Mouse (Mus musculus): ENCODE measurements around the gene Rab3a. TPM values are rescaled to one million over a fixed set of nuclear protein-coding genes. Genes with fewer than 3 reads are reported as not detected.

Rab3a gene
- total RNA-seq, 1 experiment, result 4.3 TPM

DNA sequence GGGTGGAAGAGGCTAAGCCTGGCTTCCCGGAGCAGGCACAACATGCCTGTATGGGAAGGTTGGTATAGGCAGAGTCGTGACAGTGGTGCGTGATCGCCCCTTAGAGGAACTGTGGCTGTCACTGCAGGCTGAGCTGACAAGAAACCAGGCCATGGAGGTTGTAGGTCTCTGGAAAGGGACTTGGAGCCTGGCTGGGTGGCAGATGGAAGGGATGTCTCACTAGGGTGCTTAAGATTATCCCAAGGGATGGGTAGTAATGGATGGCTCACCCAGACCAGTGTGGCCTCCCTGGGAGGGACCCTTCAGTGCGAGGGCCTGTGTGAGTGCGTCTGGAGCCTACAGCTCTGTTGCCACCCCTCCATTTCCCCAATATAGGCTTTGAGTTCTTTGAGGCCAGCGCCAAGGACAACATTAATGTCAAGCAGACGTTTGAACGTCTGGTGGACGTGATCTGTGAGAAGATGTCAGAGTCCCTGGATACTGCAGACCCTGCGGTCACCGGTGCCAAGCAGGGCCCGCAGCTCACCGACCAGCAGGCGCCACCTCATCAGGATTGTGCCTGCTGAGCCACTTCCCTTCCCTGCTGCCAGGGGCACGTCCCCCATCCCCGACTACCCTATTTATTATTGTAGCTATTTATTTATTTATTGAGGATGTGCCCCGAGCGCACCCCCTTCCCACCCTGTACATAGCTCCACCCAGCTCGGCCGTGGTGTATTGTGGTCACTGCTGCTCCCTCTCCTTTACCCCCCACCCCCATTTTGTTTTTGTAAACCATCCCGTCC, 3.2 kb downstream of the Rab3a start:
- peak; percentile 11; the same call in 1 of the 2 replicates for TF ChIP-seq ZC3H11A (IDR thresholded peaks at IDR 0.05; ENCODE audit: borderline replicate concordance, low read depth, low read length)
- no peak for TF ChIP-seq HCFC1 (IDR thresholded peaks at IDR 0.05; ENCODE audit: borderline replicate concordance, insufficient read depth, low read length)
- no peak for TF ChIP-seq MAFK (IDR thresholded peaks at IDR 0.05; ENCODE audit: insufficient read depth, low read depth, low read length)

DNA sequence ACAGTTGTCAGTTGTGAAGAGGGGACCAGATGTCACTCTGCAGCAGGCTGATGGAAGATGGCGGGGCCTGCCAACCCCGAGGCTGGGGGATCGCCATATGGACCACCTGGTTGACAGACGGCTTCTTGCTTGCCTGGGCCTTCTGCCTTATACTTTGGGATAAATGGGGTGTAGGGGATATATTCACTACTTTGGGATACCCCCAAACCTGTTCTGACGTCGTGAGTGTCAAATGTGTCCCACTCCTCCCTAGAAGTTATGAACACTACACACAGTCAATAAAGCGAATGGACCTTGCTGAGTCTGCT, 3.8 kb downstream of the Rab3a start:
- peaks cover 7% of the 10 kb centered on the region; the same call in 1 of the 2 replicates for H3K36me3 ChIP-seq (ENCODE audit: control insufficient read depth, insufficient read depth, low read length, poor library complexity, severe bottlenecking)
- H3K9ac ChIP-seq (ENCODE audit: insufficient read depth, low read depth, low read length, poor library complexity, severe bottlenecking), result no peak overlapping the region
- no peak overlapping the region for H3K4me3 ChIP-seq (ENCODE audit: insufficient read depth in 1 of 2, low read depth in 1 of 2, low read length in 2 of 2, poor library complexity in 1 of 2, severe bottlenecking in 1 of 2)
- peaks cover 16 to 18% of the 10 kb centered on the region in 2 experiments for H3K4me1 ChIP-seq (ENCODE audit: control insufficient read depth in 2 of 2, insufficient read depth in 2 of 2, low read length in 2 of 2, poor library complexity in 1 of 2)
- in situ Hi-C loops (cut with MboI; ENCODE audit: low sequenced_read_pairs in 2 of 2, unreplicated experiment in 2 of 2), result loop anchor here in 1 of 2 experiments (5.0 kb wide), 1 partner anchor 41 kb away; the partner anchor contains the start of gene Gm3336
- TF ChIP-seq ZC3H11A (IDR thresholded peaks at IDR 0.05; ENCODE audit: borderline replicate concordance, low read depth, low read length), result no peak
- TF ChIP-seq ZNF384 (IDR thresholded peaks at IDR 0.05; ENCODE audit: low read depth, low read length), result no peak
- no peak for TF ChIP-seq HCFC1 (IDR thresholded peaks at IDR 0.05; ENCODE audit: borderline replicate concordance, insufficient read depth, low read length)
- no peak for TF ChIP-seq MAFK (IDR thresholded peaks at IDR 0.05; ENCODE audit: insufficient read depth, low read depth, low read length)
- TF ChIP-seq CHD2 (IDR thresholded peaks at IDR 0.05; ENCODE audit: low read depth, low read length), result no peak
- H3K9me3 ChIP-seq (ENCODE audit: control insufficient read depth, insufficient read depth, low read depth, low read length), result no peaks in the 10 kb centered on the region
- no peak overlapping the region for H3K27ac ChIP-seq (ENCODE audit: insufficient read depth, low read depth, low read length, poor library complexity, severe bottlenecking)
- no peak for DNase-seq (ENCODE audit: low read depth, low spot score)

More for the DNA sequence above, 3.2 kb downstream of the Rab3a start:
- no peak overlapping the region for H3K27ac ChIP-seq (ENCODE audit: insufficient read depth, low read depth, low read length, poor library complexity, severe bottlenecking)
- no peaks in the 10 kb centered on the region for H3K9me3 ChIP-seq (ENCODE audit: control insufficient read depth, insufficient read depth, low read depth, low read length)
- in situ Hi-C loops (cut with MboI; ENCODE audit: low sequenced_read_pairs in 2 of 2, unreplicated experiment in 2 of 2), result loop anchor here in 1 of 2 experiments (5.0 kb wide), 1 partner anchor 40 kb away; the partner anchor contains the start of gene Gm3336
- no peak for DNase-seq (ENCODE audit: low read depth, low spot score)
- peaks cover 18% of the 10 kb centered on the region in 2 experiments for H3K4me1 ChIP-seq (ENCODE audit: control insufficient read depth in 2 of 2, insufficient read depth in 2 of 2, low read length in 2 of 2, poor library complexity in 1 of 2)
- H3K9ac ChIP-seq (ENCODE audit: insufficient read depth, low read depth, low read length, poor library complexity, severe bottlenecking), result no peak overlapping the region
- peaks cover 3% of the 10 kb centered on the region; the same call in 1 of the 2 replicates for H3K36me3 ChIP-seq (ENCODE audit: control insufficient read depth, insufficient read depth, low read length, poor library complexity, severe bottlenecking)
- no peak overlapping the region for H3K4me3 ChIP-seq (ENCODE audit: insufficient read depth in 1 of 2, low read depth in 1 of 2, low read length in 2 of 2, poor library complexity in 1 of 2, severe bottlenecking in 1 of 2)

DNA sequence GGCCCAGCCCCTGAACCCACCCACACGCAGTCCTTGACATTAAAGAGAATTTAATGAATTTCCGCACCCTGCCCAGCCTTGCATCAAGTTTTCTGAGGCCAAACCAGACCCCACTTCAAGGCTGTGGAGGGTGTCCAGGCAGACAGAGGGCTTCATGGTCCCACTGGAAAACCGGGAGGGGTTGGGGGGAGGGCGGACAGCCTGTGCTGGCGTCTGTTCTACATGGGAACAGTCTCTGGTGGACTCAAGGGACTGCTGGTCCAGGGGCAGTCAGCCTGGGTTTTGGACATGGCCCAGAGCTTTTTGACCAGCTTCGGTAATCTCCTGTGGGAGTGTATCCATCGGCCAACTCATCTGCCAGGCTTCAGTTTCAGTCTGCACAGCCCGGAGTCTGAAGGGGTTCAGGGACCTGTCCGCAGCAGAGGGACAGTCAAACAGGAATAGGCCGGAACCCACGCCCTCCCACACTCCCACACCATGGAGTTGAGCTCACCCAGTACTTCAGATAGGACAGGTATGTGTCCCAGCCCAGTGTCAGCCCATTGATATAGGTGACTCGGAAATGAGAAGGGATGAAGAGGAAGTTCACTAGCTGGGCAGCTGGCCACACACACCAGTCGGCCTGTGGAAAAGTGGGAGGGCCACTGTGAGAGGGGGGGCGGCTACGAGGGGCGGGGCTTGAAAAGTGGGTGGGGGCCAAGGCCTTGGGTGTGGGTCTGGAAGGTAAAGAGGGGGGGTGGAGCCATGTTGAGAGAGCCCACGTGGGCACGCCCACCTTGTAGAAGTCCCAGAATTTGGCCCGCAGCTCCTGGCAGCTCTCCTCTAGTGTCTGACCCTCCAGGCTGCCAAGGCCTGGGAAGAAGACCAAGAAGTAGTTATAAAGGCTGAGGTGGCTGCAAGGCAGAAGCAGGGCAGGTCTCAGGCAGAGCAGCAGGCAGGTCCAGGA, 4.4 kb downstream of the Rab3a start:
- in situ Hi-C loops (cut with MboI; ENCODE audit: low sequenced_read_pairs in 2 of 2, unreplicated experiment in 2 of 2), result loop anchor here in 1 of 2 experiments (5.0 kb wide), 1 partner anchor 42 kb away; the partner anchor contains the start of gene Gm3336
- Histone ChIP-seq H3K9me3 (ENCODE audit: control insufficient read depth, insufficient read depth, low read depth, low read length) (no peaks in the 10 kb centered on the region), H3K36me3 (ENCODE audit: control insufficient read depth, insufficient read depth, low read length, poor library complexity, severe bottlenecking) (peaks cover 12% of the 10 kb centered on the region; the same call in 1 of the 2 replicates), H3K27ac (ENCODE audit: insufficient read depth, low read depth, low read length, poor library complexity, severe bottlenecking) (no peak overlapping the region), H3K9ac (ENCODE audit: insufficient read depth, low read depth, low read length, poor library complexity, severe bottlenecking) (no peak overlapping the region), H3K4me3 (ENCODE audit: insufficient read depth in 1 of 2, low read depth in 1 of 2, low read length in 2 of 2, poor library complexity in 1 of 2, severe bottlenecking in 1 of 2) (no peak overlapping the region), H3K4me1 (ENCODE audit: control insufficient read depth in 2 of 2, insufficient read depth in 2 of 2, low read length in 2 of 2, poor library complexity in 1 of 2) (peaks cover 16 to 20% of the 10 kb centered on the region in 2 experiments)
- no peak for TF ChIP-seq MAFK (IDR thresholded peaks at IDR 0.05; ENCODE audit: insufficient read depth, low read depth, low read length)
- no peak for TF ChIP-seq ZNF384 (IDR thresholded peaks at IDR 0.05; ENCODE audit: low read depth, low read length)
- no peak for TF ChIP-seq HCFC1 (IDR thresholded peaks at IDR 0.05; ENCODE audit: borderline replicate concordance, insufficient read depth, low read length)
- TF ChIP-seq ZC3H11A (IDR thresholded peaks at IDR 0.05; ENCODE audit: borderline replicate concordance, low read depth, low read length), result no peak
- TF ChIP-seq CHD2 (IDR thresholded peaks at IDR 0.05; ENCODE audit: low read depth, low read length), result no peak
- DNase-seq (ENCODE audit: low read depth, low spot score), result no peak

DNA sequence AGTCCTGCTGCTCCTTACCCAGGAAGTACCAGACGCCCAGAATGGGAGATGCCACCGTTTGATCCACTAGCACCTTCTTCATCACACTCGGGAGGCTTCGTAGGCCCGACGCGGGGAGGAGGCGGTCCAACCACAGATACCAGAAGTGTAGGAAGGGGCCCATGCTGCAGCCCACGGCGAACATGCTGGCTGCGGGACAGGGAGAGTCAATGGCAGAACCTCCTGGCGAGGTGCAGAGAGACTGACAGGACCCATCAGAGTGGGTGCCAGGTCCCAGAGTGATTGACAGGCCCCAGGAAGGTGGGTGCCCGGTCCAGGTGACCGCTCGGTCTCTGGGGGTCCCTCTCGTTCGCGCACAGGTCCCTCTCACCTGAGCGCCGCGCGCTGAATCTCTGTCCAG, 5.9 kb downstream of the Rab3a start:
- DNase-seq (ENCODE audit: low read depth, low spot score), result no peak
- no peak for TF ChIP-seq ZC3H11A (IDR thresholded peaks at IDR 0.05; ENCODE audit: borderline replicate concordance, low read depth, low read length)
- no peak for TF ChIP-seq ZNF384 (IDR thresholded peaks at IDR 0.05; ENCODE audit: low read depth, low read length)
- no peak for TF ChIP-seq HCFC1 (IDR thresholded peaks at IDR 0.05; ENCODE audit: borderline replicate concordance, insufficient read depth, low read length)
- TF ChIP-seq MAFK (IDR thresholded peaks at IDR 0.05; ENCODE audit: insufficient read depth, low read depth, low read length), result no peak
- H3K27ac ChIP-seq (ENCODE audit: insufficient read depth, low read depth, low read length, poor library complexity, severe bottlenecking), result no peak overlapping the region
- H3K9me3 ChIP-seq (ENCODE audit: control insufficient read depth, insufficient read depth, low read depth, low read length), result no peaks in the 10 kb centered on the region
- H3K4me3 ChIP-seq (ENCODE audit: insufficient read depth in 1 of 2, low read depth in 1 of 2, low read length in 2 of 2, poor library complexity in 1 of 2, severe bottlenecking in 1 of 2), result peak overlapping the region; percentile 86 to 87
- in situ Hi-C loops (cut with MboI; ENCODE audit: low sequenced_read_pairs in 2 of 2, unreplicated experiment in 2 of 2), result no loop called here
- H3K36me3 ChIP-seq (ENCODE audit: control insufficient read depth, insufficient read depth, low read length, poor library complexity, severe bottlenecking), result peaks cover 21% of the 10 kb centered on the region; the same call in 1 of the 2 replicates
- peak overlapping the region; percentile 80 for H3K9ac ChIP-seq (ENCODE audit: insufficient read depth, low read depth, low read length, poor library complexity, severe bottlenecking)
- peaks cover 16 to 22% of the 10 kb centered on the region in 2 experiments for H3K4me1 ChIP-seq (ENCODE audit: control insufficient read depth in 2 of 2, insufficient read depth in 2 of 2, low read length in 2 of 2, poor library complexity in 1 of 2)
